Mouse (Mus musculus): ENCODE measurements around the gene Troap. TPM values are rescaled to one million over a fixed set of nuclear protein-coding genes. Genes with fewer than 3 reads are reported as not detected.

Gene Troap
- total RNA-seq, 1 experiment from 2014 or later, result 6.9 TPM

DNA sequence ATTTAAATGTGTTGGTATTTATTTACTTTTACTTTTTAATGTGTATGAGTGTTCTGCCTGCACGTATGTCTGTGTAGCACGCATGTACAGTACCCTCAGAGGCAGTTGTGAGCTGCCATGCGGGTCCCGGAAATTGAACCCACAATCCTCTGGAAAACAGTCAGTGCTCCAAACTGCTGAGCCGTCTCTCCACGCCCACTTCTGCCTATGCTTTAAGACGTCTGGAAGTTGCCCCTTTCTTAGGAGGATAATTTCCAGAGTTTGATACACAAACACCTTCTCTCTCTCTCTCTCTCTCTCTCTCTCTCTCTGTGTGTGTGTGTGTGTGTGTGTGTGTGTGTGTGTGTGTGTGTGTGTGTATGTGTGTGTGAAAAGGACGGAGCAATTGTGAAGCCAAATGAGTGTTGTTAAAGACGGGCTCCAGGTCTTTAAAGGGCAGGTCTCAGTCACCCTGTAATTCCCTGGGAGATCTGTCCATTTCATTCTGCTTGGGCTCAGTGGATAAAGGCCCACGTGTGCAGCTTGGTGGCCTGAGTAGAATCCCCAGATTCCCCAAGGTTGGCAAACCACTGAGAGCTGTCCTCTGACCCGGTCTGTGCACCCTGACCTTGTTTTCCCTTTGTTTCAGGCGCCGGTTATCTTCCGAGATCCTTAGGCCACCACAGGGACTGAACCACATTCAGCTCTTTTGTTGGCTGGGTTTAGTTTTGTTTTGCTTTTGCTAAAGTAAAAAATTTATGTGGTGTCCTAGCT lies 40.1 kb downstream of the Troap start:
- no peak for DNase-seq

DNA sequence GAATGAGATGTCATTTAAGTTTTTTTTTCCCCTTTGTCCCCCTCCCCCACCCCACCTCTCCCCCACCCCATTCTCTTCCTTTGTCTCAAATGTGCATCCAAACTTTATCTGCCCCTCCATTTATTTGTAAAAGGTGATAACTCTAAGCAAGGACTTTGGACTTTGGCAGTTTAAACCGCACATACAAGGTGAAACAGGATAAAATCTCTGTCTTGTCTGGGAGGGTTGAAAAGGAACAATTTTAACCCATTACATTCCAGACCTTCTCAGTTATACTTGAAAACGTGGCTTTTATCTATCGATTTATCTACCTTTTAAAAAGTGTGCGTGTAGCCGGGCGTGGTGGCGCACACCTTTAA lies 40.7 kb downstream of the Troap start:
- DNase-seq, result no peak

- no peak for DNase-seq
Observed at GRCm38 (mm10) chr15:99116539-99116938, 42.2 kb downstream of the Troap start.

DNA sequence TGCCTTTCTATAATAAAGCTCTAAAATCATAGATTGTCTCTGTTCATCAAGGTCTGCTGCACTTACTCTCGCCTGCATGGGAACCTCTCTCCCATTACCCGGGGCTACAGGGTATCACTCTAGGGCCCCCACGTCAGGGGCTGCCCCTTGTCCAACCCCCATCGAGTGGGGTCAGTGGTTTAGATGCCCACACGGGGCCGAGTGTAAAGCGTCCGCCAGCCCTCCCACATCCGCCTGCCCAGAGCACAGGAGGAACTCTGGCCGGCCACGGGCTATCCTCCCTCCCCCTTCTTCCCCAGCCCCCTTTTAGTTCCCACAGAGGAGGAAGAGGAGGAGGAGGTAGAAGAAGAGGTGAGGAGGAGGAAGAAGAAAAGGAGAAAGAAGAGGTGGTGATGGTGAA lies 46.4 kb downstream of the Troap start:
- no peak for DNase-seq

DNA sequence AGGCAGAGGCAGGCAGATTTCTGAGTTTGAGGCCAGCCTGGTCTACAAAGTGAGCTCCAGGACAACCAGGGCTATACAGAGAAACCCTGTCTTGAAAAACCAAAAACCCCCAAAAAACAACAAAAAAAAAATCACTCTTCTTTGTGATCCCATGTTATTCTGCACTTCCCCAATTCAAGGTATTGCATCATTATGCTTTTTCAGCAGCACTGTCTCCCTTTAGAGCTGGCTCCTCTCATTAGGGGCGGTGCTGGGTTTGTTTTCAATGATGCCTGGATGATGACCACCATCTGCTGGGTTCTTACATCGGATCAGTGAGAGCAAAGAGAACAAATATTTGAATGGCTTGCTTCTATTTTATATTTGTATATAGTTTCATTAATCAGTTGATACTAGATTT lies 48.3 kb downstream of the Troap start:
- DNase-seq, result no peak

GRCm38 (mm10) chr15:99125711-99126080 lies 51.3 kb downstream of the Troap start, which contains the start of gene Spats2:
Gene Spats2, plus strand, starts transcription at chr15:99125916.
- no peak for DNase-seq

DNA sequence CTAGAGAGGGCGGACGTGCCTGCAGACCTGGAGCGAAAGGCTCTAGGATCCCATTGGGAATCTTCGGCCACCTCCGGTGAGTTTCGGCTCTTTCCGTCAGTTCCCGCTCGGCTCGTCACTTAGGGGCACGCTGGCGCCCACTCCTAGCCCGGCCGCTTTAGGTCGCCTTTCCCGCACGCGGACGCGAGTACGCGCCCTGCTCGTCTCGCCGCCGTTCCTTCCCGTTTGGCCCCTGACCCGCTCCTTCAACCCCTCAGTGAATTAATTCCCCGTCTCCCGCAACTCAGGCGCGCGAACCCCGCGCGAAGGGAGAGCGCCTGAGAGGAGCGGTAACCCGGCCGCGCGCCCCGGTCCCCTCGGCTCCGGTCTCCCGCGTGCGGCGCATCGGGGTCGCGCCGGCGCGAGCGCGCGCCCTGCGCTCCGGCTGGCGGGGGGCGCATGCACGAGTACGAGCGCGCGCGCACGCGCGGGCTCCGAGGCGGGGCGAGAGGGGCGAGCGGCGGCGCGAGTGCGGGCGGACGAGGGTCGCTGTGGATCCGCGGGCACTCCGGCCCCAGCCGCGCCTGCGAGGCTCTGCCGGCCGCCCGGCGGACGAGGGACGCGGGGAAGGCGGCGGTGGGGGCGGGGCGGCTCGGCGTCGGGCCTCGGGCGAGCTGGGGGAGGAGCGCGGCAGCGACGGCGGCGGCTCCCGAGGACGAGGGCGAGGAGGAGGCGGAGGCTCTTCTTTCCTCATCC lies 51.9 kb downstream of the Troap start:
- peak; percentile 91 for DNase-seq

GRCm38 (mm10) chr15:99126816-99127365 lies 52.5 kb downstream of the Troap start:
- no peak for DNase-seq

GRCm38 (mm10) chr15:99127851-99128522 lies 53.6 kb downstream of the Troap start:
- no peak for DNase-seq

DNA sequence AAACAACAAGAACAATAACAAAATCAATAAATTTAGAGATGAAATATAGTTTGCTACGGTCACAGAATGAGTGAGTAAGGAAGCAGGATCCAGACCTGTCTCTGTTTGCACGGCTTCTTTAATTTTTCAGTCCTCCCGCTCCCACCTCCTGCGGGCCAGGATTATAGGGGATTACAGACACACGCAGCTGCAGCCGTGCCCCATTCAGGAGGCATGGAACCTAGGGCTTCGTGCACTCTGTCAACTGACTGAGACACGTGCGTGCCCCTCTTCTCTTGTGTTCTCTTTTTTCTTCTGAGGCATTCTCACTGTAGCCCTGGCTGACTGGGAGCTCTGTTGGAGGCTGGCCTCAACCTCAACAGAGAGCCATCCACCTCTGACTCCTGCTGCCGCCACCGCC lies 55.1 kb downstream of the Troap start:
- DNase-seq, result no peak

- DNase-seq, result no peak
Observed at GRCm38 (mm10) chr15:99129956-99130910, 55.9 kb downstream of the Troap start.

Small RNAs within 50 kb of the gene (microRNA-seq; reads per million reads assigned to microRNA genes)
- gene Mir6960, result 0 reads per million in 2 experiments

Other genes with a start within 250 kb of the Troap start
- 59.1 and 62.5 TPM in 2 replicates for gene Prkag1, start 243.1 kb upstream of the Troap start, total RNA-seq (2021)
- 64.0 and 66.6 TPM in 2 replicates for gene Kmt2d, start 203.4 kb upstream of the Troap start, total RNA-seq (2021)
- gene Rhebl1, start 180.0 kb upstream of the Troap start, total RNA-seq (2021), result 3.0 and 3.6 TPM in 2 replicates
- 1.9 and 3.5 TPM in 2 replicates for gene Dhh, start 176.0 kb upstream of the Troap start, total RNA-seq (2021)
- 21.4 and 26.3 TPM in 2 replicates for gene Lmbr1l, start 156.3 kb upstream of the Troap start, total RNA-seq (2021)
- 337 and 342 TPM in 2 replicates for gene Tuba1b, start 140.0 kb upstream of the Troap start, total RNA-seq (2021)
- not detected in 2 replicates for gene Gm49450, start 121.0 kb upstream of the Troap start, total RNA-seq (2021)
- gene Tuba1a, start 120.9 kb upstream of the Troap start, total RNA-seq (2021), result 124 and 185 TPM in 2 replicates
- gene Tuba1c, start 44.7 kb upstream of the Troap start, total RNA-seq (2021), result 200 and 223 TPM in 2 replicates
- gene Prph, start 19.4 kb upstream of the Troap start, total RNA-seq (2021), result 6.5 and 25.2 TPM in 2 replicates
- gene C1ql4, start 13.2 kb downstream of the Troap start, total RNA-seq (2021), result not detected in 2 replicates
- gene Dnajc22, start 18.6 kb downstream of the Troap start, total RNA-seq (2021), result 7.1 and 13.9 TPM in 2 replicates
- gene Spats2, start 51.3 kb downstream of the Troap start, total RNA-seq (2021), result 18.5 and 19.9 TPM in 2 replicates
- 1.1 and 1.8 TPM in 2 replicates for gene Kcnh3, start 150.3 kb downstream of the Troap start, total RNA-seq (2021)
- 41.4 and 41.9 TPM in 2 replicates for gene Mcrs1, start 177.4 kb downstream of the Troap start, total RNA-seq (2021)
- 44.8 and 46.5 TPM in 2 replicates for gene Prpf40b, start 220.5 kb downstream of the Troap start, total RNA-seq (2021)
- gene Fam186b, start 221.3 kb downstream of the Troap start, total RNA-seq (2021), result 2.0 and 2.8 TPM in 2 replicates